Mouse (Mus musculus) urinary bladder, postnatal 4 days (tissue): ENCODE measurements around the gene Slc22a13.
"Not testable (repeated sequence)": the region's sequence is repeated elsewhere in the genome, so short reads cannot be mapped to it uniquely, and the experiment has no call there.

Experiments used
- DNase-seq, 2 experiments: peaks; one replicate each; pipeline ENCODE4 v3.0.0; 2021 to 2022; ENCODE audit warnings: low spot score in 2 of 2

Gene Slc22a13

GRCm38 (mm10) chr9:119208998-119209397, at the start of gene Slc22a13:
Slc22a13 (minus strand) TSS chr9:119209098.
- DNase-seq = no peak

- no peak for DNase-seq
Measured at GRCm38 (mm10) chr9:119258128-119258527, 49.2 kb upstream of the Slc22a13 start.

GRCm38 (mm10) chr9:119256161-119256560, 47.3 kb upstream of the Slc22a13 start:
- no peak for DNase-seq

GRCm38 (mm10) chr9:119255096-119255495, 46.2 kb upstream of the Slc22a13 start:
- no peak for DNase-seq

- no peak for DNase-seq
Measured at GRCm38 (mm10) chr9:119254187-119254586, 45.3 kb upstream of the Slc22a13 start.

- DNase-seq = no peak
Measured at GRCm38 (mm10) chr9:119247996-119248395, 39.1 kb upstream of the Slc22a13 start.

- no peak for DNase-seq
Measured at GRCm38 (mm10) chr9:119246826-119247225, 37.9 kb upstream of the Slc22a13 start.

- no peak for DNase-seq
Measured at GRCm38 (mm10) chr9:119243981-119244380, 35.1 kb upstream of the Slc22a13 start.

- DNase-seq = no peak
Measured at GRCm38 (mm10) chr9:119241169-119241865, 32.4 kb upstream of the Slc22a13 start.

GRCm38 (mm10) chr9:119240286-119240997, 31.5 kb upstream of the Slc22a13 start:
- DNase-seq = no peak

GRCm38 (mm10) chr9:119239274-119239673, 30.4 kb upstream of the Slc22a13 start:
- no peak for DNase-seq

- no peak for DNase-seq
Measured at GRCm38 (mm10) chr9:119238796-119239195, 29.9 kb upstream of the Slc22a13 start.

- no peak for DNase-seq
Measured at GRCm38 (mm10) chr9:119231552-119231951, 22.7 kb upstream of the Slc22a13 start.

- DNase-seq = no peak
Measured at GRCm38 (mm10) chr9:119230829-119231228, 21.9 kb upstream of the Slc22a13 start.

- DNase-seq = no peak
Measured at GRCm38 (mm10) chr9:119220249-119220648, 11.4 kb upstream of the Slc22a13 start.

GRCm38 (mm10) chr9:119219667-119220066, 10.8 kb upstream of the Slc22a13 start:
- no peak for DNase-seq

GRCm38 (mm10) chr9:119215341-119215740, 6.4 kb upstream of the Slc22a13 start:
- DNase-seq = not testable (repeated sequence)

GRCm38 (mm10) chr9:119214601-119215000, 5.7 kb upstream of the Slc22a13 start:
- no peak for DNase-seq

GRCm38 (mm10) chr9:119212996-119213395, 4.1 kb upstream of the Slc22a13 start:
- no peak for DNase-seq

GRCm38 (mm10) chr9:119207113-119207512, 1.8 kb downstream of the Slc22a13 start:
- DNase-seq = no peak

GRCm38 (mm10) chr9:119206666-119207065, 2.2 kb downstream of the Slc22a13 start:
- no peak for DNase-seq

- DNase-seq = no peak
Measured at GRCm38 (mm10) chr9:119205756-119206155, 3.1 kb downstream of the Slc22a13 start.

GRCm38 (mm10) chr9:119203617-119204016, 5.3 kb downstream of the Slc22a13 start:
- no peak for DNase-seq
